Mouse (Mus musculus) intestine, postnatal 0 days (tissue): Measurements from ENCODE around the gene Atat1. TPM values are rescaled to one million over a fixed set of nuclear protein-coding genes. Genes with fewer than 3 reads are reported as not detected.

ENCODE experiments used
- ATAC-seq: fragments of 200-750 bp; cut with Nextera tagmentation; 2 replicates; pipeline ENCODE4 v1.8.0; 2017; ENCODE audit warnings: mild to moderate bottlenecking, moderate TSS enrichment, moderate library complexity
- H3K27ac ChIP-seq: fragments of 300-500 bp; sonication (generic); 2 replicates; pipeline ENCODE4 v1.5.1; 2014; ENCODE audit warnings: mild to moderate bottlenecking, low read depth, low read length, moderate library complexity
- H3K27me3 ChIP-seq: fragments of 300-500 bp; sonication (generic); replicated peaks from 2 replicates; pipeline ENCODE4 v1.6.1; 2014; ENCODE audit warnings: low read length, mixed read lengths; ENCODE audit not compliant: control insufficient read depth, insufficient read depth
- H3K36me3 ChIP-seq: fragments of 300-500 bp; sonication (generic); 2 replicates; pipeline ENCODE4 v1.6.1; 2014; ENCODE audit warnings: mild to moderate bottlenecking, moderate library complexity; ENCODE audit not compliant: control insufficient read depth, insufficient read depth
- H3K4me1 ChIP-seq: fragments of 300-500 bp; sonication (generic); replicated peaks from 2 replicates; pipeline ENCODE4 v1.6.1; 2014; ENCODE audit warnings: antibody characterized with exemption, low read length, mixed read lengths; ENCODE audit not compliant: control insufficient read depth, insufficient read depth
- H3K4me2 ChIP-seq: fragments of 300-500 bp; sonication (generic); replicated peaks from 2 replicates; pipeline ENCODE4 v1.6.1; 2014; ENCODE audit warnings: low read depth, mild to moderate bottlenecking, moderate library complexity
- H3K4me3 ChIP-seq: fragments of 300-500 bp; sonication (generic); 2 replicates; pipeline ENCODE4 v1.5.1; 2014; ENCODE audit warnings: low read depth, low read length
- H3K9ac ChIP-seq: fragments of 300-500 bp; sonication (generic); 2 replicates; pipeline ENCODE4 v1.6.1; 2014; ENCODE audit warnings: mild to moderate bottlenecking, low read depth, low read length
- H3K9me3 ChIP-seq: fragments of 300-500 bp; sonication (generic); 2 replicates; pipeline ENCODE4 v1.6.1; 2016; ENCODE audit warnings: mixed run types; ENCODE audit not compliant: control insufficient read depth
- CTCF ChIP-seq: sonication (generic); IDR thresholded peaks from 2 replicates; pipeline ENCODE4 v1.5.1; 2016; ENCODE audit warnings: low read depth, mild to moderate bottlenecking, control low read depth, antibody characterized with exemption, moderate library complexity
- WGBS: fragments of 180-500 bp; shearing (Covaris S2); extraction: QIAGEN DNeasy Blood & Tissue Kit; methylation state at CpG from one replicate; pipeline ENCODE4 v1.1.7; 2014; 5-methylcytosine and 5-hydroxymethylcytosine counted together
- polyA plus RNA-seq: library from polyadenylated mRNA; unstranded; fragments of >200 nt; fragmentation: Nextera tagmentation; extraction: Ambion mirVana; gene quantifications from 2 replicates; pipeline ENCODE4 v1.2.1, GENCODE M21; 2015

Atat1 gene
- polyA plus RNA-seq, 1 experiment from 2014 or later: 11.9 TPM

DNA sequence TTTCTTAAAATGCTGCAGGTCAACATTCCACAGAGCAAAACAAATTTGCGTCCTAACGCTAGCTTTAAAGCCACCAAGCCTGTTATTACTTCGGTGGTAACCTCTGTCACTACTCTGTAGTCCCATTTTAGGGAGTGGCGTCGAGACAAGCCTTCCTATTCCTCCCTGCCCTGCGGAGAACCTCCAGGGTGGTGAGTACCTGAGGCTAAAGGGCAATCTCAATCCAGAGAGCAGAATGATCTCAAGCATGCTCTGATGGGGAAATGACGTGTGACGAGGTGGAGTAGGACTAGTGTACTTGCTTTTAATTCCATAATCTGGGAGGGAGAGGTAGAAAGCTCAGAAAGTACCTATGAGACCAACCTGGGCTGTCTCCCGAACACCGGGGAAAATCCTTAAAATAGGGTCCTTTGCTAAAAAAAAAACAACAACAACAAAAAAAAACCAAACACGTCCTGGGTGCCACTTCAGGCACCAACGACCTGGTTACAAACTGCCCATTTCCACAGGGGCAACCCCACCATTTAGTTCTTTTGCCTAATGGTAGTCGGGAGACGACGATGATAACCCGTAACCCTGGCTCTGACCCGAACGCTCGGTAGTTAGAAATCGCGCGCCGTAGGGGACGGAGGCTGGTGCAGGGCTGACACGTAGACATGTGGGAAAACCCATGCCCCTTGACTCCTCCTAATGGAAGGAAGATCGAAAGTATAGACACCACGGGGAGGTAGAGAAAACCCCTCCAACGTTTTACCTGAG, 5.8 kb upstream of the Atat1 start:
- Histone ChIP-seq H3K4me2 (peak overlapping the region; percentile 69), H3K9me3 (no peaks in the 10 kb centered on the region), H3K27ac (peak overlapping the region; percentile 90), H3K36me3 (peaks cover 22% of the 10 kb centered on the region), H3K4me1 (peaks cover 7% of the 10 kb centered on the region; the same call in 1 of the 2 replicates), H3K9ac (peak overlapping the region; percentile 66), H3K27me3 (no peaks in the 10 kb centered on the region), H3K4me3 (peak overlapping the region; percentile 86)
- TF ChIP-seq CTCF: no peak
- peak; percentile 29 for ATAC-seq
- 1% methylated on average over 28 of the region's 28 CpGs for WGBS

GRCm38 (mm10) chr17:35914975-35915374, 5.1 kb upstream of the Atat1 start:
- H3K27me3 ChIP-seq: no peaks in the 10 kb centered on the region
- H3K9ac ChIP-seq: no peak overlapping the region
- H3K4me1 ChIP-seq: peaks cover 6% of the 10 kb centered on the region; the same call in 1 of the 2 replicates
- peak overlapping the region; percentile 90 for H3K27ac ChIP-seq
- WGBS: 65% methylated on average over 6 of the region's 6 CpGs
- no peak for ATAC-seq
- peak; percentile 38 for TF ChIP-seq CTCF
- H3K4me3 ChIP-seq: peak overlapping the region; percentile 86
- H3K9me3 ChIP-seq: no peaks in the 10 kb centered on the region
- H3K36me3 ChIP-seq: peaks cover 22% of the 10 kb centered on the region
- H3K4me2 ChIP-seq: peak overlapping the region; percentile 69

DNA sequence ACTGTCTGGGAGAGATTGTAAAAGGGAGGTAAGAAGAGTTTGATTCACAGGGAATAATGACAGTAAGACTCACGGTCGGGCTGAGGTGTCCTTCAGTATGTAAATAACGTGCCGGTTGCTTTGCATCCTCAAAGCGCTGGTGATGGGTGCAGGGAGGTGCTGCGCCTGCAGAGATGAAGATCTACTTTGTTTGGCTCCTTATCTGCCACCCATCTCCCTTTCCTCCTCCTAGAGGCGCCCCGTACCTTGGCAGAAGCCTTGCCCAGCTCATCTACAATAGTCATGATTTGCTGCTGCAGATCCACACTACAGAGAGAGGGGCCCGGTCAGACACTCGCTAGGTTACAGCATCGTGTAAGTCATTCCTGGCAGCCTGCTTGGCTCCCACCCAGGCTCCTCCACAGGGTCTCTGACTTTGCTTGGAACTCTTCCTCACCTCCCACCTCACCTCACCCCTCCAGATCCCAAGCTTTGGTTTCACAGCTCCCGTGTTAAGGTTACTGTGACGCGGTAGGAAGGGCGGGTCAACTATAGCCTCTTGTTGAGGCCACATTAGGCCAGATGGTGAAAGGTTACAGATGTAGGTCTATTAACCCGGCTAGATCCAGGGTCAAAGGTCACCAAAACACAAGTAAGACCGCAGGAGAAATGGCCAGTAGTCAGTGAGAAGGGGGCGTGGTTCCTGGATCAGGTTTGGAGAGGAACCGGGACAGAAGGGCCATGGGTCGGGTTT, 523 bp downstream of the Atat1 start:
- peak overlapping the region; percentile 78 for H3K27ac ChIP-seq
- H3K4me2 ChIP-seq: peak overlapping the region; percentile 89
- H3K36me3 ChIP-seq: peaks cover 26% of the 10 kb centered on the region
- peak overlapping the region; percentile 64 for H3K9ac ChIP-seq
- 14% methylated on average over 20 of the region's 20 CpGs for WGBS
- no peaks in the 10 kb centered on the region for H3K9me3 ChIP-seq
- TF ChIP-seq CTCF: no peak
- ATAC-seq: peak; percentile 64
- no peaks in the 10 kb centered on the region for H3K27me3 ChIP-seq
- H3K4me3 ChIP-seq: peak overlapping the region; percentile 67
- 0 out of 2 replicates have a peak, but pooled peaks cover 3% of the 10 kb centered on the region for H3K4me1 ChIP-seq

DNA sequence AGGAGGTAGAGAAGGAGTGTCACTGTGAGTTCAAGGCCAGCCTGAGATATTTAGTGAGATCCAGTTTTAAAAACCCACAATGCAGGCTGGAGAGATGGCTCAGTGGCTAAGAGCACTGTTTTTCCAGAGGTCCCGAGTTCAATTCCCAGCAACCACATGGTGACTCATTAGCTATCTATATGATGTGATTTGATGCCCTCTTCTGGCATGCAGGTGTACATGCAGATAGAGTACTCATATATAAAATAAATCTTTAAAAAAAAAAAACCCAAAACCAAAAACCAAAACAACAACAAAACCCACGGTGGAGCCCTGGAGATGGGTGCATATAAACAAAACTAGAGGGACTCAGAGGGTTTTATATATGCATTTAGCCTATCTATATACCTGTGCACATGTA, 2.3 kb downstream of the Atat1 start:
- WGBS: 70% methylated on average over 2 of the region's 2 CpGs
- H3K9ac ChIP-seq: no peak overlapping the region
- TF ChIP-seq CTCF: peak; percentile 46
- no peak overlapping the region for H3K4me2 ChIP-seq
- no peak overlapping the region for H3K4me3 ChIP-seq
- H3K27me3 ChIP-seq: no peaks in the 10 kb centered on the region
- H3K27ac ChIP-seq: no peak overlapping the region
- 0 out of 2 replicates have a peak, but pooled peaks cover 3% of the 10 kb centered on the region for H3K4me1 ChIP-seq
- H3K9me3 ChIP-seq: no peaks in the 10 kb centered on the region
- no peak for ATAC-seq
- peaks cover 17% of the 10 kb centered on the region for H3K36me3 ChIP-seq

DNA sequence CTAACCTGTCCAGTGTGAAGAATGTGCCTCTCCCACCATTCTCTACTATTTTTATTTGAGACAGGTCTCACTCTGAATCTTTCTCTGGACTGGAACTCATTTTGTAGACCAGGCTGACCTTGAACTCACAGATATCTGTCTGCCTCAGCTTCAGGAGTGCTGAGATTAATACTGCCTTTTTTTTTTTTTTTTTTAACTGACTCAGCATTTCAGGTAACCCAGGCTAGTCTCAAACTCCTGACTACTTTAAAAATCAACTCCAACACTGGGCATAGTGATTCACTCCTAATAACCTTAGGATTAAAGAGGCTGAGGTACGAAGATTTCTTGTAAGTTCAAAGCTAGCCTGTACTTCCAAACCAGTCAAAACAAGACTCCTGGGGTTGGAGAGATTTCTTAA, 4.3 kb downstream of the Atat1 start:
- H3K27ac ChIP-seq: no peak overlapping the region
- 97% methylated on average over 1 of the region's 1 CpGs for WGBS
- H3K9ac ChIP-seq: no peak overlapping the region
- no peak for ATAC-seq
- H3K9me3 ChIP-seq: no peaks in the 10 kb centered on the region
- H3K4me2 ChIP-seq: no peak overlapping the region
- no peaks in the 10 kb centered on the region for H3K27me3 ChIP-seq
- peaks cover 13% of the 10 kb centered on the region for H3K36me3 ChIP-seq
- H3K4me1 ChIP-seq: 0 out of 2 replicates have a peak, but pooled peaks cover 3% of the 10 kb centered on the region
- H3K4me3 ChIP-seq: no peak overlapping the region
- no peak for TF ChIP-seq CTCF

GRCm38 (mm10) chr17:35903992-35904355, 5.9 kb downstream of the Atat1 start:
- Histone ChIP-seq H3K9ac (no peak overlapping the region), H3K4me3 (no peak overlapping the region), H3K4me2 (no peak overlapping the region), H3K27me3 (no peaks in the 10 kb centered on the region), H3K27ac (no peak overlapping the region), H3K4me1 (0 out of 2 replicates have a peak, but pooled peaks cover 2% of the 10 kb centered on the region), H3K36me3 (peaks cover 18% of the 10 kb centered on the region), H3K9me3 (no peaks in the 10 kb centered on the region)
- TF ChIP-seq CTCF: no peak
- WGBS: 71% methylated on average over 4 of the region's 4 CpGs
- ATAC-seq: no peak
